Mouse (Mus musculus) 416B (cell line): ENCODE data around the gene Eif3g.

ENCODE experiments used
- DNase-seq: peaks from one replicate; pipeline ENCODE4 v3.0.0; 2011; ENCODE audit warnings: low read depth

The Eif3g gene

GRCm38 (mm10) chr9:20898511-20899073, at the start of gene Eif3g:
TSS of gene Eif3g (minus strand) at chr9:20898623.
- peak; percentile 91 for DNase-seq

DNA sequence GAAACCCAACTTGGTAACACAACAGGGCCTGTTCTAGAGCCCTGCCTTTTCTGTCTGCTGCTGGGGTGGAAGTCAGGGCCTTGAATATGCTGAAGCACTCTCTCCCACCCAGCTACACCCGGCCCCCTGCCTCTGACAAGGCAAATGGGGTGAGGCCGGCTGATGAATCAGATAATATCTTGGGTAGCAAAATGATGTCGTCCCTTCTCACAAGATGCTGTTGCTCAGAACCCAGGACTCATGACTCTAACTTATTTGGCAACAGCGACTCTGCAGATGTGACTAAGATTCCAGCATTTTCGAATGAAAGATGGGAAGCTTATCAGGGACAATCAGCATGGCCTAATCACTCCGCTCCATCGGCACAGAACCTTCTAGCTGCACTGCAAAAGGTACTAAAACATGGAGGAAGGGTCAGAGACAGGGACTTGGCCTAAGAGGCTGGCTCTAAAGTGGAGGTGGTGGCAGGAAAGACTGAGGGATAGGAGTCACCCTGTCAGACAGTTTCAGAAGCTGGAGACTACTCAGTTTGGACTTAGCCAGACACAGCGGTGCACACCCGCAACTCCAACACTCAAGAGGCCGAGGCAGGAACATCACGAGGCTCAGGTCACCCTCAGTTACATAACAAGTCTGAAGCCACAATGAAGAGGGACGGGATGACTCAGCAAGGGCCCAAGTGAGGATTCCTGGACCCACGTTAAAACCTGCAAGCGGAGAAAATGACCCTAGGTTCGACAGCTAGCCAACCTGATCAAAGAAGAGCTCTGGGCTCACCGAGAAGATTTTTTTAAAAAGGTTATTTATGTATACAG, 47.9 kb upstream of the Eif3g start:
- peak; percentile 53 for DNase-seq

GRCm38 (mm10) chr9:20944697-20945370, 46.4 kb upstream of the Eif3g start:
- peak; percentile 46 for DNase-seq

DNA sequence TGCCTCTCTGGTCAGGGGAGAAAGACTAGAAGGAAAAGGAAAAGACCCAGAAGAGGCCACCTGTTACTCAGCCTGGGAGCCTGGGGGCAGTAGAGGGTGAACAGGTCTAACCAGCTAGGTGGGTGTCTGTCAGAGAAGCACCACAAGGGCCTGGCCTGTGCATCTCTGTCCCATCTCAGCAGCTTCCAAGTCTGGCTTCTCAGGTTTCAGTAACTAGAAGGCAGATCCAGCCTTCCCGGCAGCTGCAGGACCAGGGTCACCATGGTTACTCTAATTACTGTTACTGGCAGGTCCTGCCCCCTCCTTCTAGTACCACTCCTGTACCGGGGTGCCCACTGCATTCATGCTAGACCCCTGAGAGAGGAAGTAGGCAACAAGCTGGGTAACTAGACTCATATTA, 45.5 kb upstream of the Eif3g start:
- no peak for DNase-seq

DNA sequence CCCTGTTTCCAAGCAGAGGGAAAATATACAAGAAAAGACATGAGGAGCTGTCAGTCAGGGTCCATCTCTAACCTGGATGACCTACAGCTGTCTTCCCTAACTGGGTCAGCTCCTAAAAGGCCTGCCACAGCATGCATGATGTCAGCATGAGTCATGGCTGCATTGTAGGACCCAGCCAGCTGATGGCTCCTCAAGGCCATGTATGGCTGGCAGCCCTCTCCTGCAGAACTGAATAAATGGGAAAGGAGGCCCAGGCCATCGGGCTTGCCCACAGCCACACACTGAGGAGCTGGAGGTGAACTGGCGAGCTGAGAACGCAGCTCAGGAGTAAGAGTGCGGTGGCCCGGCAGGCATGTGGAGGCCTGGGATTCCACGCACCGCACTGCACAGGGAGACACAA, 45.0 kb upstream of the Eif3g start:
- DNase-seq, result peak; percentile 79

GRCm38 (mm10) chr9:20923258-20923657, 24.8 kb upstream of the Eif3g start:
- DNase-seq, result peak; percentile 62

GRCm38 (mm10) chr9:20916160-20916559, 17.7 kb upstream of the Eif3g start:
- DNase-seq, result peak; percentile 53

GRCm38 (mm10) chr9:20909948-20910347, 11.5 kb upstream of the Eif3g start:
- no peak for DNase-seq

DNA sequence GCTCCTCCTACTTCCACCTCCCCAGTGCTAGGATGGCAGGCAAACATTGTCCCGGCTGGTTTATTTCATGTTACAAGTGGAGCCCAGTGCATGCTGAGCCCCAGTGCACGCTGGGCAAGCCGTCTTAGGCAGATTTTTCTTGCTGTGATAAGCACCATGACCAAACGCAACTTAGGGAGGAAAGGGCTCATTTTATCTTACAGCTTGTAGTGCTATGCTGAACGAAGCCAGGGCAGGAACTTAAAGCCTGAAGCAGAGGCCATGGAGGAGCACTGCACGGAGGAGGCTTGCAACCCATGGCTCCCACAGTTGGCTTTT, 3.7 kb upstream of the Eif3g start:
- no peak for DNase-seq

GRCm38 (mm10) chr9:20901466-20902173, 3.2 kb upstream of the Eif3g start:
- DNase-seq, result peak; percentile 82

GRCm38 (mm10) chr9:20897736-20898510, 500 bp downstream of the Eif3g start:
- DNase-seq, result no peak

DNA sequence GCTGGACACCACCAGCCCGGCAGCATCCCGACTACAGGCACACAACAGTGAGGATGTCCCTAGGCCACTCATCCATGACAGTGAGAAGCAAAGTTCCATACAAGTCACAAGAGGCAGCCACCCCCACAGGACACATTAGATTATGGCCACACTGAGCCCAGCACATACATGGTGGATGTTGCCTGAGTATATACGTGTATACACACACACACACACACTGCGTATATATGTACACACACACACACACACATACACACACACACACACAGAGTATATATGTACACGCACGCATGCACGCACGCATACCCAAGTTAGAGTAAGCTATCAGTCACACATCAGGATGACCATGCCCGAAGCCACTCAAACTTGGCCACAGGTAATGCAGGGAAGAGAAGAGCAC, 3.0 kb downstream of the Eif3g start:
- no peak for DNase-seq

DNA sequence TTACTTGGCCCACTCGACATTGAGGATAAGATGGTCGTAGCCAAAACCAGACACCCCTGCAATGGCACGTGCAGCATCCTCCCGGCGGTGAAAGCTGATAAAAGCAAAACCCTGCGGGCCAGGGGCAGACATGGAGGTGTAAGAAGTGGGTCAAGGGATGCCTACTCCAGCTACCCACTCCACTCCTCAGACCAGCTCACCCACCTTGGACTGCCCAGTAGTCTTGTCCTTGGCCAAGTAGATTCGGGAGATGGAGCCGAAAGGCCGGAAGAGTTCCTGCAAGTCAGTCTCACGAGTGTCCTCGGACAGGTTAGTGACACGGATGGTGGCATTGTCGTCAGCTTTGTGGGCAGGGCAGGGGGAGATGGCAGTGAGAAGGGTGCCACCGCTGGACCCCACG, 3.8 kb downstream of the Eif3g start:
- no peak for DNase-seq

DNA sequence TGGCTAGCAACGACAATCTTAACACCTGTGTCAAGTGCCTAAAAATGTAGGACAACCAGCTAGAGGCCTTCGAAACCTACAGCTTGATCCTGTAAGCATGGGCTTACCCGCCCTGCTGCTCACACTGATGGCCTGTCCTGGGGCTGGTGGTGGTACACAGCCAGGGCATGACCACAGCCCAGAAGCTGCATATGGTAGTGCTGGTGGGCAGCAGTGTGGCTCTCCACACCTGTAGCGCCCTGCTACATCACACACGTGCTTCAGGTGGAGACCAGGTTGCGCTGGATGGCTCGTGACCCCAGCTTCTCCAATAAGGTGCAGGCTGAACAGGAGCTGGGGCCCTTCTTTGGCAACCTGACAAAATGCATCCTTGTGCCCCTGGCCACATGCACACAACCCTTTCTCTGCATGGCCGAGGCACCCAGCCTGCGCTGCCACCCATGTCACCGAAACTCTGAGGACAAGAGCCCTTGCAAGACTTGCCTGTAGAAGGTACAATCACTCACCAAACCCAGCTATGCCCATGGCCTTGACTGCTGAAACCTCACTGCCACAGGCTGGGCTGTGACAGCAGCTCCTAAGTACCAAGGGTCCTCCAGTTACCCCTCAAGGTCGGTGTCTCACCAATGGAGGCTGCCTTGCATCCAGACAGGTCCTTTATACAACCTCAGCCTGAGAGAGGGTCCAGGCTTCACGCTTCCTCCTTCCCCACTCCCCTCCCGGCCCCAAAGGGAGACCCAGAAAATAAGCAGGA, 4.7 kb downstream of the Eif3g start:
- DNase-seq, result no peak

- DNase-seq, result no peak
Measured at GRCm38 (mm10) chr9:20893069-20893468, 5.4 kb downstream of the Eif3g start.

DNA sequence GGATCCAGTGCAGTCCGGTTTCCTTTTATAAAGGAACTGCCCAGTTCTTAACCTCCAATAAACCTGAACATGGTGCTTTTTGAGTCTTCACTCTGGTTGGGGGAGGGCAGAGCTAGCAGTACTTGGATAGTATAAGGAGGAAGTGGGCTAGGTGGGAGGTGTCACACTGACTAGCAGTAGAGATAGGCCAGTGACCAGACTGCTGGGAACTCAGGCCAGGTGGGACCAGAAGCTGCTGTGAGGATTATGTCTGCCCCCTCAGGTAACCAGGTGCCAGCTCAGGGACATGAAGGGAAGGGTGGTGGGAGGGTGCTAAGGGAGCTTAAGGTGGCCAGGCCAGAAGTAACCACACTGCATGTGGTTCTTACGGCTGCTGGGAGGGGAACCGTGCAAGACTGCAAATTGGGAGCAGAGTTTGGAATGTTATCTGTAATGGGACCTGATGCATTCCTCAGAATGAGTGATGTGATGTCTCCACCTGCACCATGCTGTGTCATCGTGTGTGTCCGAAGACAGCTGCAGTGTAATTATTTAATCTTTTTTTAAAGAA, 6.2 kb downstream of the Eif3g start:
- peak; percentile 46 for DNase-seq

DNA sequence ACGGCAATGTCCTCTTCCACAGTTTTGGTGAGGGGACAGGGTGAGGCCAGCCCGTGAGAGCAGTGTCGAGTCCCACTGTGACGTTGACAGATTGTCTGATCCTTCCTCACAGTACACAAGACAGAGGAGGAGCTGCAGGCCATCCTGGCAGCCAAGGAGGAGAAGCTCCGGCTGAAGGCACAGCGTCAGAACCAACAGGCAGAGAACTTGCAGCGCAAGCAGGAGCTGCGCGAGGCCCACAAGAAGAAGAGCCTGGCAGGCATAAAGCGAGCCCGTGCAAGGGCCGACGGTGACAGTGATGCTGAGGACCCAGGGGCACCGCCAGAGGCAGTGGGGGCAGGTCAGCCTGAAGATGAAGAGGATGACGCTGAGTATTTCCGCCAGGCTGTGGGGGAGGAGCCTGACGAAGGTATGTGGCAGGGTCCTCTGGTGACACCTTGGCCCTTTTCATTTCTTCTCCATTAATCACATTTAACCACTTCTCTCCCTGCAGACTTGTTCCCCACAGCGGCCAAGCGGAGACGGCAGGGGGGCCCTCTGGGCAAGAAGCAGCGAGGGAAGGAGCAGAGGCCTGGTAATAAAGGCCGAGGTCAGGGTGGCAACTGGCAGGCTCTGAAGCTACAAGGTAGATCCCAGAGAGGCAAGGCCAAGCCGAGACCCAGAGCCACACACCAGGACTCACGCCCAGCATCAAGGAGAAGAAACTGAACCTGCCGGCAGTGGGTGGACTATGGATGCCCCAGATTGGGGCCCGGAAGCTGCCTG, 6.9 kb downstream of the Eif3g start:
- DNase-seq, result no peak

DNA sequence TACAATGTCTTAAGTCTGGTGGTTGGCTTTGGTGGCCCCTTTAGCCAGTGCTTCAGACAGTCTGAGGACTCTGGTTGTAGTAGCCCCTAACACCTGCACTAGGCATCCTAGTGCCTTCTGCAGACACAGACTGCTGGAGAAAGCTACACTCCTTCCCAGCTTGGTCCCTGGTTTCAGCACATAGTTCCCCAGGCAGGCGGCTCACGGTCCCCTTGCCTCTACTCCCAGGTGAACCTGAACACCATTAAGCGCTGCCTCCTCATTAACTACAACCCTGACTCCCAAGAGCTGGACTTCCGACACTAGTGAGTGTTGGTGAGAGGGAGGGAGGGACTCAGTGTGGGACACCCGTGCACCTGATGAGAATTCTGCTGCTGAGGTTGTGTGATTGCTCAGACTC, 8.0 kb downstream of the Eif3g start:
- DNase-seq, result no peak

- DNase-seq, result peak; percentile 55
Measured at GRCm38 (mm10) chr9:20889185-20890141, 9.0 kb downstream of the Eif3g start.
